Mouse (Mus musculus): ENCODE data around the gene Cerk. TPM values are rescaled to one million over a fixed set of nuclear protein-coding genes. Genes with fewer than 3 reads are reported as not detected.

The Cerk gene
- polyA plus RNA-seq, 2 experiments, result 18.0 to 20.4 TPM

- Histone ChIP-seq H3K4me2 (replicated peaks; ENCODE audit: low read depth, low read length, severe bottlenecking) (no peak overlapping the region), H3K9me3 (ENCODE audit: control insufficient read depth, low read length) (no peaks in the 10 kb centered on the region), H3K27me3 (ENCODE audit: control insufficient read depth, insufficient read depth, low read length) (no peaks in the 10 kb centered on the region), H3K4me1 (ENCODE audit: control insufficient read depth, insufficient read depth, low read length) (no peaks in the 10 kb centered on the region), H3K27ac (replicated peaks; ENCODE audit: low read depth, low read length) (no peak overlapping the region), H3K4me3 (replicated peaks; ENCODE audit: low read length) (no peak overlapping the region), H3K36me3 (ENCODE audit: control insufficient read depth, insufficient read depth, low read length) (peaks cover 54% of the 10 kb centered on the region), H3K9ac (ENCODE audit: low read depth, low read length, severe bottlenecking) (no peak overlapping the region)
- DNase-seq (ENCODE audit: low spot score), result peak; percentile 68
- 0 out of 2 replicates have a peak, but pooled peaks have one; percentile 13 for TF ChIP-seq POLR2A (IDR thresholded peaks at IDR 0.05; ENCODE audit: borderline replicate concordance, extremely low read depth, insufficient read depth, insufficient read length)
- peak; percentile 36; the same call in 1 of the 2 replicates for ATAC-seq (ENCODE audit: low FRiP score, low read depth)
- 43% methylated on average over 17 of the region's 18 CpGs for WGBS
Measured at GRCm38 (mm10) chr15:86134941-86135783, 50.8 kb downstream of the Cerk start.

GRCm38 (mm10) chr15:86130657-86131056 is 55.3 kb downstream of the Cerk start:
- TF ChIP-seq POLR2A (IDR thresholded peaks at IDR 0.05; ENCODE audit: borderline replicate concordance, extremely low read depth, insufficient read depth, insufficient read length), result no peak
- WGBS, result 96% methylated on average over 10 of the region's 10 CpGs
- peaks cover 74% of the 10 kb centered on the region for H3K36me3 ChIP-seq (ENCODE audit: control insufficient read depth, insufficient read depth, low read length)

GRCm38 (mm10) chr15:86129036-86129435 is 56.9 kb downstream of the Cerk start:
- H3K36me3 ChIP-seq (ENCODE audit: control insufficient read depth, insufficient read depth, low read length), result peaks cover 70% of the 10 kb centered on the region
- ATAC-seq (ENCODE audit: low FRiP score, low read depth), result no peak
- WGBS, result 86% methylated on average over 3 of the region's 3 CpGs

More at GRCm38 (mm10) chr15:86130657-86131056, 55.3 kb downstream of the Cerk start:
- Histone ChIP-seq H3K4me1 (ENCODE audit: control insufficient read depth, insufficient read depth, low read length) (no peaks in the 10 kb centered on the region), H3K27ac (replicated peaks; ENCODE audit: low read depth, low read length) (no peak overlapping the region), H3K4me3 (replicated peaks; ENCODE audit: low read length) (no peak overlapping the region), H3K27me3 (ENCODE audit: control insufficient read depth, insufficient read depth, low read length) (no peaks in the 10 kb centered on the region), H3K4me2 (replicated peaks; ENCODE audit: low read depth, low read length, severe bottlenecking) (no peak overlapping the region), H3K9me3 (ENCODE audit: control insufficient read depth, low read length) (no peaks in the 10 kb centered on the region), H3K9ac (ENCODE audit: low read depth, low read length, severe bottlenecking) (no peak overlapping the region)
- no peak for DNase-seq (ENCODE audit: low spot score)
- no peak for ATAC-seq (ENCODE audit: low FRiP score, low read depth)

GRCm38 (mm10) chr15:86124359-86124758 is 61.6 kb downstream of the Cerk start:
- peaks cover 60% of the 10 kb centered on the region for H3K36me3 ChIP-seq (ENCODE audit: control insufficient read depth, insufficient read depth, low read length)

More at GRCm38 (mm10) chr15:86129036-86129435, 56.9 kb downstream of the Cerk start:
- TF ChIP-seq POLR2A (IDR thresholded peaks at IDR 0.05; ENCODE audit: borderline replicate concordance, extremely low read depth, insufficient read depth, insufficient read length), result no peak
- H3K27me3 ChIP-seq (ENCODE audit: control insufficient read depth, insufficient read depth, low read length), result no peaks in the 10 kb centered on the region
- H3K9me3 ChIP-seq (ENCODE audit: control insufficient read depth, low read length), result no peaks in the 10 kb centered on the region
- no peak overlapping the region for H3K4me2 ChIP-seq (replicated peaks; ENCODE audit: low read depth, low read length, severe bottlenecking)
- H3K4me1 ChIP-seq (ENCODE audit: control insufficient read depth, insufficient read depth, low read length), result no peaks in the 10 kb centered on the region
- DNase-seq (ENCODE audit: low spot score), result no peak
- no peak overlapping the region for H3K9ac ChIP-seq (ENCODE audit: low read depth, low read length, severe bottlenecking)
- H3K27ac ChIP-seq (replicated peaks; ENCODE audit: low read depth, low read length), result no peak overlapping the region
- no peak overlapping the region for H3K4me3 ChIP-seq (replicated peaks; ENCODE audit: low read length)

GRCm38 (mm10) chr15:86123409-86123808 is 62.5 kb downstream of the Cerk start:
- Histone ChIP-seq H3K27ac (replicated peaks; ENCODE audit: low read depth, low read length) (no peak overlapping the region), H3K4me2 (replicated peaks; ENCODE audit: low read depth, low read length, severe bottlenecking) (no peak overlapping the region), H3K27me3 (ENCODE audit: control insufficient read depth, insufficient read depth, low read length) (no peaks in the 10 kb centered on the region), H3K4me3 (replicated peaks; ENCODE audit: low read length) (no peak overlapping the region), H3K9me3 (ENCODE audit: control insufficient read depth, low read length) (no peaks in the 10 kb centered on the region), H3K9ac (ENCODE audit: low read depth, low read length, severe bottlenecking) (no peak overlapping the region), H3K4me1 (ENCODE audit: control insufficient read depth, insufficient read depth, low read length) (no peaks in the 10 kb centered on the region), H3K36me3 (ENCODE audit: control insufficient read depth, insufficient read depth, low read length) (peaks cover 55% of the 10 kb centered on the region)
- no peak for TF ChIP-seq POLR2A (IDR thresholded peaks at IDR 0.05; ENCODE audit: borderline replicate concordance, extremely low read depth, insufficient read depth, insufficient read length)
- WGBS, result 89% methylated on average over 4 of the region's 4 CpGs
- no peak for ATAC-seq (ENCODE audit: low FRiP score, low read depth)
- no peak for DNase-seq (ENCODE audit: low spot score)

More at GRCm38 (mm10) chr15:86124359-86124758, 61.6 kb downstream of the Cerk start:
- peak; percentile 56 for DNase-seq (ENCODE audit: low spot score)
- H3K4me2 ChIP-seq (replicated peaks; ENCODE audit: low read depth, low read length, severe bottlenecking), result no peak overlapping the region
- H3K27me3 ChIP-seq (ENCODE audit: control insufficient read depth, insufficient read depth, low read length), result no peaks in the 10 kb centered on the region
- H3K27ac ChIP-seq (replicated peaks; ENCODE audit: low read depth, low read length), result no peak overlapping the region
- no peaks in the 10 kb centered on the region for H3K4me1 ChIP-seq (ENCODE audit: control insufficient read depth, insufficient read depth, low read length)
- H3K9me3 ChIP-seq (ENCODE audit: control insufficient read depth, low read length), result no peaks in the 10 kb centered on the region
- TF ChIP-seq POLR2A (IDR thresholded peaks at IDR 0.05; ENCODE audit: borderline replicate concordance, extremely low read depth, insufficient read depth, insufficient read length), result no peak
- no peak overlapping the region for H3K9ac ChIP-seq (ENCODE audit: low read depth, low read length, severe bottlenecking)
- no peak; the same call in 1 of the 2 replicates for ATAC-seq (ENCODE audit: low FRiP score, low read depth)
- no peak overlapping the region for H3K4me3 ChIP-seq (replicated peaks; ENCODE audit: low read length)
- WGBS, result 46% methylated on average over 1 of the region's 1 CpGs

Measured in limb, embryonic 14.5 days (tissue).